Mouse (Mus musculus) lung, embryonic 16.5 days (tissue): ENCODE measurements around the gene Mypop. TPM values are rescaled to one million over a fixed set of nuclear protein-coding genes. Genes with fewer than 3 reads are reported as not detected.

Experiments
- ATAC-seq: fragments of 200-750 bp; cut with Nextera tagmentation; 2 replicates; pipeline ENCODE4 v1.8.0; 2017; ENCODE audit warnings: low read depth, mild to moderate bottlenecking, moderate library complexity
- H3K27ac ChIP-seq: fragments of 300-500 bp; sonication (generic); 2 replicates; pipeline ENCODE4 v1.5.1; 2014; ENCODE audit warnings: mild to moderate bottlenecking, control low read depth, low read length
- H3K27me3 ChIP-seq: fragments of 300-500 bp; sonication (generic); 2 replicates; pipeline ENCODE4 v1.6.1; 2014; ENCODE audit warnings: low read depth, low read length, mixed read lengths; ENCODE audit not compliant: control insufficient read depth, insufficient read depth
- H3K36me3 ChIP-seq: fragments of 300-500 bp; sonication (generic); 2 replicates; pipeline ENCODE4 v1.6.1; 2014; ENCODE audit warnings: low read length; ENCODE audit not compliant: control insufficient read depth, insufficient read depth
- H3K4me1 ChIP-seq: fragments of 300-500 bp; sonication (generic); replicated peaks from 2 replicates; pipeline ENCODE4 v1.6.1; 2014; ENCODE audit warnings: low read length, mixed read lengths; ENCODE audit not compliant: control insufficient read depth, insufficient read depth
- H3K4me2 ChIP-seq: fragments of 300-500 bp; sonication (generic); 2 replicates; pipeline ENCODE4 v1.6.1; 2014; ENCODE audit warnings: low read depth, low read length, control low read depth
- H3K4me3 ChIP-seq: fragments of 300-500 bp; sonication (generic); 2 replicates; pipeline ENCODE4 v1.5.1; 2014; ENCODE audit warnings: mild to moderate bottlenecking, low read length, control low read depth
- H3K9ac ChIP-seq: fragments of 300-500 bp; sonication (generic); 2 replicates; pipeline ENCODE4 v1.6.1; 2014; ENCODE audit warnings: low read length, control low read depth
- H3K9me3 ChIP-seq: fragments of 300-500 bp; sonication (generic); 2 replicates; pipeline ENCODE4 v1.6.1; 2016; ENCODE audit warnings: low read length; ENCODE audit not compliant: control insufficient read depth
- WGBS: fragments of 180-500 bp; shearing (Covaris S2); extraction: QIAGEN DNeasy Blood & Tissue Kit; methylation state at CpG from one replicate; pipeline ENCODE4 v1.1.7; 2014; 5-methylcytosine and 5-hydroxymethylcytosine counted together
- polyA plus RNA-seq: library from polyadenylated mRNA; unstranded; fragments of >200 nt; fragmentation: Nextera tagmentation; extraction: Ambion mirVana; gene quantifications from 2 replicates; pipeline ENCODE4 v1.2.1, GENCODE M21; 2015

Gene Mypop
- polyA plus RNA-seq, 1 experiment from 2014 or later = 2.8 TPM

- Histone ChIP-seq H3K36me3 (peaks cover 64% of the 10 kb centered on the region), H3K9me3 (no peaks in the 10 kb centered on the region), H3K4me1 (no peaks in the 10 kb centered on the region), H3K4me2 (no peak overlapping the region), H3K27ac (no peak overlapping the region), H3K4me3 (no peak overlapping the region), H3K9ac (no peak overlapping the region), H3K27me3 (no peaks in the 10 kb centered on the region)
- WGBS = 86% methylated on average over 11 of the region's 11 CpGs
- no peak for ATAC-seq
Measured at GRCm38 (mm10) chr7:19046286-19047069, 55.4 kb downstream of the Mypop start.

GRCm38 (mm10) chr7:19048006-19048527 is 57.0 kb downstream of the Mypop start:
- peaks cover 54% of the 10 kb centered on the region for H3K36me3 ChIP-seq
- ATAC-seq = no peak
- 86% methylated on average over 14 of the region's 14 CpGs for WGBS

GRCm38 (mm10) chr7:19049252-19049651 is 58.2 kb downstream of the Mypop start:
- Histone ChIP-seq H3K4me1 (no peaks in the 10 kb centered on the region), H3K27ac (no peak overlapping the region), H3K4me2 (no peak overlapping the region), H3K27me3 (no peaks in the 10 kb centered on the region), H3K9me3 (no peaks in the 10 kb centered on the region), H3K9ac (no peak overlapping the region), H3K36me3 (peaks cover 50% of the 10 kb centered on the region), H3K4me3 (no peak overlapping the region)
- no peak for ATAC-seq
- 86% methylated on average over 5 of the region's 5 CpGs for WGBS

More at GRCm38 (mm10) chr7:19048006-19048527, 57.0 kb downstream of the Mypop start:
- H3K27me3 ChIP-seq = no peaks in the 10 kb centered on the region
- H3K4me2 ChIP-seq = no peak overlapping the region
- no peak overlapping the region for H3K4me3 ChIP-seq
- no peak overlapping the region for H3K27ac ChIP-seq
- no peak overlapping the region for H3K9ac ChIP-seq
- H3K4me1 ChIP-seq = no peaks in the 10 kb centered on the region
- no peaks in the 10 kb centered on the region for H3K9me3 ChIP-seq

GRCm38 (mm10) chr7:19050172-19050571 is 59.1 kb downstream of the Mypop start:
- 84% methylated on average over 8 of the region's 8 CpGs for WGBS
- Histone ChIP-seq H3K36me3 (peaks cover 45% of the 10 kb centered on the region), H3K4me1 (no peaks in the 10 kb centered on the region), H3K4me2 (no peak overlapping the region), H3K4me3 (no peak overlapping the region), H3K27me3 (no peaks in the 10 kb centered on the region), H3K9ac (no peak overlapping the region), H3K9me3 (no peaks in the 10 kb centered on the region), H3K27ac (no peak overlapping the region)
- ATAC-seq = no peak

- Histone ChIP-seq H3K4me2 (no peak overlapping the region), H3K4me3 (no peak overlapping the region), H3K4me1 (no peaks in the 10 kb centered on the region), H3K9ac (no peak overlapping the region), H3K9me3 (no peaks in the 10 kb centered on the region), H3K27me3 (no peaks in the 10 kb centered on the region), H3K36me3 (peaks cover 36% of the 10 kb centered on the region), H3K27ac (no peak overlapping the region)
- 59% methylated on average over 4 of the region's 4 CpGs for WGBS
- ATAC-seq = no peak
Measured at GRCm38 (mm10) chr7:19051161-19051560, 60.1 kb downstream of the Mypop start.

Other genes starting within 250 kb of the Mypop start
- not detected in 2 replicates for gene Psg19, start 192.7 kb upstream of the Mypop start, polyA plus RNA-seq
- 0.06 TPM in 1 of 2 replicates, not detected in the other for gene Psg17, start 169.6 kb upstream of the Mypop start, polyA plus RNA-seq
- 2.3 and 3.0 TPM in 2 replicates for gene Mill2, start 151.3 kb upstream of the Mypop start, polyA plus RNA-seq
- gene Pglyrp1, start 119.9 kb upstream of the Mypop start, polyA plus RNA-seq = 12.5 and 18.1 TPM in 2 replicates
- gene Ccdc61, start 80.8 kb upstream of the Mypop start, polyA plus RNA-seq = 30.8 and 32.7 TPM in 2 replicates
- 0.89 and 0.99 TPM in 2 replicates for gene Nova2, start 65.4 kb upstream of the Mypop start, polyA plus RNA-seq
- gene Nanos2, start 3.8 kb upstream of the Mypop start, polyA plus RNA-seq = not detected in 2 replicates
- 16.0 and 16.5 TPM in 2 replicates for gene Irf2bp1, start 12.8 kb downstream of the Mypop start, polyA plus RNA-seq
- gene Foxa3, start 32.3 kb downstream of the Mypop start, polyA plus RNA-seq = 2.3 TPM in 2 replicates
- 27.4 and 27.5 TPM in 2 replicates for gene Sympk, start 33.1 kb downstream of the Mypop start, polyA plus RNA-seq
- not detected in 2 replicates for gene Rsph6a, start 63.4 kb downstream of the Mypop start, polyA plus RNA-seq
- gene Dmwd, start 85.0 kb downstream of the Mypop start, polyA plus RNA-seq = 11.3 and 11.9 TPM in 2 replicates
- gene Dmpk, start 92.6 kb downstream of the Mypop start, polyA plus RNA-seq = 28.7 and 29.3 TPM in 2 replicates
- 7.2 and 7.5 TPM in 2 replicates for gene Six5, start 103.3 kb downstream of the Mypop start, polyA plus RNA-seq
- gene Gm4969, start 127.1 kb downstream of the Mypop start, polyA plus RNA-seq = 1.9 and 2.2 TPM in 2 replicates
- 16.2 and 16.3 TPM in 2 replicates for gene Fbxo46, start 128.6 kb downstream of the Mypop start, polyA plus RNA-seq
- gene Qpctl, start 158.0 kb downstream of the Mypop start, polyA plus RNA-seq = 15.4 and 15.7 TPM in 2 replicates
- gene Snrpd2, start 158.5 kb downstream of the Mypop start, polyA plus RNA-seq = 135 and 144 TPM in 2 replicates
- gene Gipr, start 174.9 kb downstream of the Mypop start, polyA plus RNA-seq = 5.6 and 8.2 TPM in 2 replicates
- gene Eml2, start 185.2 kb downstream of the Mypop start, polyA plus RNA-seq = 11.3 and 12.4 TPM in 2 replicates
- gene Gpr4, start 221.3 kb downstream of the Mypop start, polyA plus RNA-seq = 2.1 and 2.6 TPM in 2 replicates
- 29.9 and 31.5 TPM in 2 replicates for gene Opa3, start 237.1 kb downstream of the Mypop start, polyA plus RNA-seq